Mouse (Mus musculus) v-Abl transformed pro-B cells (cell line): ENCODE measurements at regions not wholly inside any gene's neighbourhood (a gene's known extent, or its start where the extent isn't known, plus 50 kb on each side); places are given as distances from the start of the nearest gene placed in this dataset.
"Not testable (repeated sequence)": the region's sequence is repeated elsewhere in the genome, so short reads cannot be mapped to it uniquely, and the experiment has no call there.

Source experiments
- in situ Hi-C, 2 experiments: fragments of 400-800 bp; cut with MboI; formaldehyde crosslinking; loops; one replicate each; pipeline ENCODE4 v1.15.1; 2025; ENCODE audit not compliant: unreplicated experiment in 2 of 2

- in situ Hi-C loops = loop anchor here in 1 of 2 experiments (25.0 kb wide), 1 partner anchor 537 kb away; no protein-coding TSS in a partner anchor
These were observed 143.0 kb upstream of the Kcng1 start for GRCm38 (mm10) chr2:168424277-168425099.

DNA sequence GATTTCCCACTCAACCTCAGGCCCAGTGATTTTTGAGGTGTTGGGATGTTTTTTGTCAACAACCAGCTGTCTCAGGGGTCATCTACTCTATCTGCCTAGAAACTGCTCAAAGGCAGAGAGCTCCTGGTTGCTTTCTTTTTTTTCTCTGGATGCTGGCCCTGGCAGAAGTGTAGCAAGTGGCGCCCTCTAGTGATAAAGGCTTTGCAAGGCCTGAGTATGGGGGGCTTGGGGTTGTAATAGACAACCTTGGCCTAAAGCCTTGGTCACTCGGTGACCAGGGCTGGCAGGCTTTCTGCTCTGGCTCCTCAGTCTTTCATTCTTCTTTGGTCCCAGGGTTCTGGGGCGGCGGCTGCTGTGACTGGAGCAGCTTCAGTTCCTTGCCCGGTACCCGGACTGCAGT lies 142.0 kb upstream of the Kcng1 start:
- in situ Hi-C loops = no loop called here

- in situ Hi-C loops = no loop called here
These were observed 133.6 kb upstream of the Kcng1 start for GRCm38 (mm10) chr2:168415140-168415539.

DNA sequence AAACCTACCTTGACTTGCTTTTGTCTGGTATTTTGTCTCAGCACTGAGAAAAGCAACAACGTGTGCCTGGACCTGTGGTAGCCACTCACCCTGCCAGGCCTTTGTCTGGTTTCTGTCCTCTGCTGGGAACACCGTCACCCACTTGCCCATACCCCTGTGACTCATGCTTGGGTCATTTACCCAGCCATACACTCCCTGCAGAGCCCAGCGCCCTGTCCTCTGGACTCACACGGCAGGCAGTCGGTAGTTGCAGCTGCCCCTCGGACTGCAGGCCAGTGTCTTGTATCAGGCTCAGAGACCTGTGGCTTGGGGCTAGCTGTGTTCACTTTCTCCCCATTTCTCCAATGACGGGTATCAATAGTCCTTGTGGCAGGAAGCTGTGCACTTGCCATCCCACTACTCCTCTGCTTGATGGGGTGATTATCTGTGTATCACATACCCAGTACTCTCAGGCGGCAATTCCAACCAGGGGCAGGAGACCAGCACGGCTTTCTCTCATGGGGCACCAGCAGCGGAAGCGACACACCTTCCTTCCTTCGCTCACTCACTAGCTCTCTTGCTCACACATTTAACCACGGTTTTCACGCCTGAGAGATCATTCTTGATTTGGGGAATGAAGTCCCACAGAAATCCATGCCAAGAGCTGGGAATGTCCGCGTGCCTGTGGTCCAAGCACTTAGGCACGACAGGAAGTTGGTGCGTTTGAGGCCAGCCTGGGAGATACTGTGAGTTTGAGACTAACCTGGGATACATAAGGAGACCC lies 132.8 kb upstream of the Kcng1 start:
- in situ Hi-C loops = no loop called here

- in situ Hi-C loops = no loop called here
These were observed 131.3 kb upstream of the Kcng1 start for GRCm38 (mm10) chr2:168412853-168413252.

DNA sequence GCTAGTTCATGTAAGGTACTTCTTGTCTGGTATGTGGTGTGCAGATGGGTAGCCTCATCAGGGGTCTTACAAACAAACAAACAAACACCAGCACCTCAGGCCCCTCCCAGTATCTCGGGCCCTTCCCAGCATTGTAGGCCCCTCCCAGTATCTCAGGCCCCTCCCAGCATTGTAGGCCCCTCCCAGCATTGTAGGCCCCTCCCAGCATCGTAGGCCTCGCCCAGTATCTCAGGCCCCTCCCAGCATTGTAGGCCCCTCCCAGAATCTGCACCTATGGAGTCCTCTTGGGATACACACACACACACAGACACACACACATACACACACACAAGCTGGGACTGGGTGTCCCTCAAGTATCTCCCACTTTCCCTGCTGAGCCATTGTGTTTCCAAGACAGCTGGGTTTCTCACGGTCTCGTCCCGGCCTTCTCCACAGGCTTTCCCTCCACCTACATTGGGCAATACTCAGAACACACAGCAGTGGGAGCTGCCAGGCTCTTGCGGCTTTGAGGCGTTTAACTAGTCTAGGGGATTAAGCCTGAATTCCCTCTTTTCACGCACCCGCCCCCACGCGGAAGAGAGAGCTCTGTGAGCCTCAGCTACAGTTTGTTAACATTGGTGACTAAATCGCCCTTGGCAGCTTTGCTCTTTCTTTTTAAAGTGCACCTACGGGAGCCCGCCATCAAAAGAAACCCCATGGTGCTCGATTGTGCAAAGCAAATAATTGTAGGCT lies 121.4 kb upstream of the Kcng1 start:
- in situ Hi-C loops = no loop called here

- in situ Hi-C loops = no loop called here
These were observed 117.7 kb upstream of the Kcng1 start for GRCm38 (mm10) chr2:168399088-168399709.

DNA sequence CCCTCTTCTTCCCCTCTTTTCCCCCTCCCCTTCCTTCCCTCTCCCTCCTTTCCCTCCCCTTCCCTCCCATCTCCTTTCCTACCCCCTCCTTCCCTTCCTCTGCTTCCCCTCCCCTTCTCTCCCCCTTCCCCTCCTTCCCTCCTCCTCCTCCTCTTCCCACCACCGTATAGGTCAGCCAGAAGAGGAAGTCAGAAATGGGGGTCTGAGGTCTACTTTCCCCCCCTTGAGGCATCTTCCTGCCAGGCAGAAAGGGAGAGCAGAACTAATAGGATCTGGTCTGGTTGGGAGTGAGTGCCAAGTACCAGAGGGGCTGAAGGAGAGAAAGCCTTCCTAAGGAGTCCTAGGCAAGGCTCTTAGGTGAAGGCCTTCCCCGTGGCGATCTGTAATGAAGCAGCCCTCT lies 114.8 kb upstream of the Kcng1 start:
- in situ Hi-C loops = no loop called here

DNA sequence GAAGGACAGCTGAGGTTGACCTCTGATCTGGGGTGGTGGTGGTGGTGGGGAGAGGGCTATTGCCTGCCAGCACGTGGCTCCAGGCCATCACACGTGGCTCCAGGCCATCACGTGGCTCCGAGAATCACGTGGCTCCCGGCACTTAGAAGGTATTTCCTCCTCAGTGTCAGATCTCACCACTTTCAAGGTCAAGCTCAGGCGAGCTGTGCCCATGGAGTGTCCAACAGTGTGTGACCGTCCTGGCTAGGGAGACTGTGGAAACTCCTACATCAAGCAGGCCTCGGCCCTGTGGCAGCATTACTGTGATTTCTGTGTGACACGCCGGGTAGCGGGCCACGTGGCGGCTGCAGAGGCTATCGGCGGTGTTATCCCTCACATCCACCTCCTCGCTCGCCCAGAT lies 111.8 kb upstream of the Kcng1 start:
- in situ Hi-C loops = no loop called here

GRCm38 (mm10) chr2:168392171-168392570 lies 110.6 kb upstream of the Kcng1 start:
- in situ Hi-C loops = not testable (repeated sequence)

GRCm38 (mm10) chr2:168380606-168381005 lies 99.1 kb upstream of the Kcng1 start:
- in situ Hi-C loops = no loop called here

DNA sequence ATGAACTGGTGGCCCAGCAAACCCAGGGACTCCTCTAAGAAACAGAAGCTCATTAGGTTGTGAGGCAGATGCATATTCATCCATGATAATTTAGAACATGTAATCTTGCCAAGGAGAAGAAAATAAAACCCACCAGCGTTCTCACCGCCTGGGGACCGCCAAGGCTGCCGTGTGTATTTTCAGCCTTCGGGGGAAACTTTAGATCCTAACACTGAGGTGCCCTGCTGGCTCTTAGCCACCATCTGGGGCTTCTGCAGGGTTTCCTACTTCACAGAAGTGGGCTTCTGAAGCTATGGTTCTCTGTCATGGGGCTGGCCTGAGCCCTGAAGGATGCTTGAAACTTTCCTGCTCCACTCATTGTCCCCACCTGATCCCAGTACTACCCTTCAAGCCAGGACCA lies 90.8 kb upstream of the Kcng1 start:
- in situ Hi-C loops = no loop called here

GRCm38 (mm10) chr2:168371245-168371644 lies 89.7 kb upstream of the Kcng1 start:
- in situ Hi-C loops = no loop called here

- in situ Hi-C loops = no loop called here
These were observed 77.7 kb upstream of the Kcng1 start for GRCm38 (mm10) chr2:168359200-168359599.

DNA sequence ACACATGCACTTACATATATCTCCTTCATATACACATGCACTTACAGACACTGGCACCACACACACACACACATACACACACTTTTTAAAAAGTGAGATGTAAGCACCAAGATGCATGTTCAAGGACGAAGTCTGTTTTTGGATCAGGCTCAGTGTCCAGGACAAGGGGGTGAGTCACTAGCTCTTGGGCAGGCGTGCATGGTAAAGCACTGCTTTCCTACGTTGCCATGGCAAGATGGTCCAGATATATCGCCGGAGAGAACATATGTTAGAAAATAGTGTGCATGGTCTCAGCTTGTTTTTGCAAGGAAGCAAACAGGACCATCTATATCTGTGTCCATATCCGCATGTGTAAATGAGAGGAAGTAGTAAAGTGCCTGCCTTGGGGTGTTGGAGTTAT lies 77.0 kb upstream of the Kcng1 start:
- in situ Hi-C loops = no loop called here

- in situ Hi-C loops = no loop called here
These were observed 76.3 kb upstream of the Kcng1 start for GRCm38 (mm10) chr2:168357815-168358214.

- in situ Hi-C loops = no loop called here
These were observed 72.9 kb upstream of the Kcng1 start for GRCm38 (mm10) chr2:168354397-168354796.

- in situ Hi-C loops = no loop called here
These were observed 71.1 kb upstream of the Kcng1 start for GRCm38 (mm10) chr2:168352626-168353025.

- in situ Hi-C loops = no loop called here
These were observed 70.7 kb upstream of the Kcng1 start for GRCm38 (mm10) chr2:168352194-168352593.

- in situ Hi-C loops = no loop called here
These were observed 63.8 kb upstream of the Kcng1 start for GRCm38 (mm10) chr2:168345384-168345783.

- in situ Hi-C loops = no loop called here
These were observed 62.2 kb upstream of the Kcng1 start for GRCm38 (mm10) chr2:168343705-168344104.
